Mouse (Mus musculus) G1E (cell line): ENCODE results near the gene Ankle2. TPM values are rescaled to one million over a fixed set of nuclear protein-coding genes. Genes with fewer than 3 reads are reported as not detected.
A peak's percentile ranks its signal among the peaks of the same experiment; 100 is the strongest.

Experiments
- ATAC-seq: 2 replicates; pipeline ENCODE4 v1.8.0; 2016; ENCODE audit warnings: mild to moderate bottlenecking; ENCODE audit not compliant: insufficient number of reproducible peaks, poor library complexity, low FRiP score, severe bottlenecking; ENCODE audit errors: extremely low read depth
- DNase-seq: peaks from one replicate; pipeline ENCODE4 v3.0.0; 2012; ENCODE audit warnings: low spot score
- H3K27me3 ChIP-seq: 2 replicates; pipeline ENCODE4 v1.6.1; 2012; ENCODE audit warnings: mild to moderate bottlenecking, low read length, inconsistent platforms; ENCODE audit not compliant: insufficient read depth
- H3K36me3 ChIP-seq: replicated peaks from 2 replicates; pipeline ENCODE3; 2012; ENCODE audit warnings: mild to moderate bottlenecking, inconsistent platforms
- H3K4me1 ChIP-seq: 2 replicates; pipeline ENCODE4 v1.6.1; 2012; ENCODE audit warnings: low read depth, low read length, inconsistent platforms, mixed read lengths; ENCODE audit not compliant: insufficient read depth
- H3K4me3 ChIP-seq: 2 replicates; pipeline ENCODE4 v1.5.1; 2012; ENCODE audit warnings: low read depth, mild to moderate bottlenecking, inconsistent platforms, low read length, moderate library complexity, mixed read lengths
- H3K9me3 ChIP-seq: replicated peaks from 2 replicates; pipeline ENCODE4 v1.6.1; 2012; ENCODE audit warnings: inconsistent platforms
- CTCF ChIP-seq: IDR thresholded peaks from 2 replicates; pipeline ENCODE4 v1.5.1; 2012; ENCODE audit warnings: low read depth, low read length, inconsistent platforms, mixed read lengths
- GATA1 ChIP-seq: IDR thresholded peaks from 2 replicates; pipeline ENCODE4 v1.6.1; 2012; ENCODE audit warnings: borderline replicate concordance, low read length, inconsistent platforms, mixed read lengths
- GATA2 ChIP-seq: IDR thresholded peaks from 2 replicates; pipeline ENCODE4 v1.6.1; 2012; ENCODE audit warnings: low read depth, low read length, inconsistent platforms, borderline replicate concordance
- POLR2AphosphoS5 ChIP-seq: IDR thresholded peaks from 2 replicates; pipeline ENCODE4 v1.6.1; 2012; ENCODE audit warnings: low read depth, low read length, inconsistent platforms; ENCODE audit not compliant: insufficient replicate concordance
- TAL1 ChIP-seq: conservative IDR thresholded peaks from 2 replicates; pipeline ENCODE4 v1.6.1; 2012; ENCODE audit warnings: low read depth, low read length, inconsistent platforms, mixed read lengths
- polyA plus RNA-seq: library from polyadenylated mRNA; stranded (reverse); fragments of >175 nt; gene quantifications from 2 replicates; pipeline ENCODE4 v1.2.3, GENCODE M21; 2012
- total RNA-seq, 2 experiments: library from RNA; stranded (forward) in 1 of 2; stranded (reverse) in 1 of 2; fragments of 200-1000 nt in 1 of 2; fragments of >200 nt in 1 of 2; fragmentation: Nextera tagmentation in 1 of 2; gene quantifications; 2 replicates each; pipeline ENCODE4 v1.2.3; 2014 to 2017

Ankle2 gene
- total and polyA plus RNA-seq, 3 experiments = 11.7 to 42.6 (median 40.7) TPM

GRCm38 (mm10) chr5:110274846-110275245 lies 44.0 kb downstream of the Ankle2 start:
- H3K27me3 ChIP-seq = no peaks in the 10 kb centered on the region
- H3K9me3 ChIP-seq = no peaks in the 10 kb centered on the region
- peaks cover 44% of the 10 kb centered on the region for H3K36me3 ChIP-seq
- ATAC-seq = no peak
- H3K4me1 ChIP-seq = peaks cover 38% of the 10 kb centered on the region
- peak overlapping the region; percentile 28; the same call in 1 of the 2 replicates for H3K4me3 ChIP-seq
- DNase-seq = no peak
- TF ChIP-seq GATA1 = no peak
- no peak for TF ChIP-seq CTCF
- TF ChIP-seq GATA2 = no peak
- TF ChIP-seq POLR2AphosphoS5 = no peak
- no peak for TF ChIP-seq TAL1

- Histone ChIP-seq H3K4me1 (peaks cover 33% of the 10 kb centered on the region), H3K4me3 (no peak overlapping the region), H3K36me3 (peaks cover 49% of the 10 kb centered on the region), H3K9me3 (no peaks in the 10 kb centered on the region), H3K27me3 (no peaks in the 10 kb centered on the region)
- TF ChIP-seq GATA1 (no peak), GATA2 (no peak), TAL1 (no peak), POLR2AphosphoS5 (no peak)
- DNase-seq (no peak), ATAC-seq (no peak)
Observed at GRCm38 (mm10) chr5:110276391-110276790, 45.6 kb downstream of the Ankle2 start.

DNA sequence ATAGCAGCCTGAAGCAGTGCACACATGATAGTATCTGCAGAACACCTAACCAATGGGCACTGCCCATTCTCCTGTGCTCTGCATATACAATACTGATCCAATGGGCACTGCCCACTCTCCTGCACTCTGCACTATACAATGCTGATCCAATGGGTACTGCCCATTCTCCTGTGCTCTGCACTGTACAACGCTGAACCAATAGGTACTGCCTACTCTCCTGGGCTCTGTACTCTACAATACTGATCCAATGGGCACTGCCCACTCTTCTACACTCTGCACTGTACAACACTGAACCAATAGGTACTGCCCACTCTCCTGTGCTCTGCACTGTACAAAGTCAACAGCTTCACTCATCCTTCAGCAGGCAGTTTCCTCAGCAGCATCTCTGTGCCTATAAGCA lies 46.1 kb downstream of the Ankle2 start:
- peaks cover 49% of the 10 kb centered on the region for H3K36me3 ChIP-seq
- H3K4me1 ChIP-seq = peaks cover 33% of the 10 kb centered on the region
- H3K27me3 ChIP-seq = no peaks in the 10 kb centered on the region
- no peaks in the 10 kb centered on the region for H3K9me3 ChIP-seq
- TF ChIP-seq GATA1 = no peak
- TF ChIP-seq GATA2 = no peak
- TF ChIP-seq POLR2AphosphoS5 = no peak
- TF ChIP-seq CTCF = no peak
- no peak for TF ChIP-seq TAL1
- ATAC-seq (no peak), DNase-seq (no peak)
- no peak overlapping the region for H3K4me3 ChIP-seq

DNA sequence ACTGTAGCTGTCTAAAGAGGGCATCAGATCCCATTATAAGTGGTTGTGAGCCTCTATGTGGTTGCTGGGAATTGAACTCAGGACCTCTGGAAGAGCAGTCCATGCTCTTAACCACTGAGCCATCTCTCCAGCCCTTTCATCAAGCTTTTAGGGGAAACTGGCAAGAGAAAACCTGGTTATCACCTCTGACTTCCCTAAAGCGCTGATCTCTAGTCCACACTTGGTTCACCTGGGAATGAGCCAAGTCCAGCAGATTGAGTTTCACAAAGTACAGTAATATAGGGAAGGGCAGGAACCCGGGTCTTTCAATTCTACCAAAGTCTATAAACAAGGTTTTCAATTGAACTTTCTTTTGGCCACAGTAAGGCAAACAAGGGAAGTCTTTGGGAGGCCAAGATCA lies 51.2 kb downstream of the Ankle2 start:
- ATAC-seq = no peak
- peaks cover 39% of the 10 kb centered on the region for H3K36me3 ChIP-seq
- peaks cover 18% of the 10 kb centered on the region for H3K4me1 ChIP-seq
- no peaks in the 10 kb centered on the region for H3K9me3 ChIP-seq
- H3K4me3 ChIP-seq = no peak overlapping the region
- H3K27me3 ChIP-seq = no peaks in the 10 kb centered on the region
- TF ChIP-seq CTCF (no peak), GATA2 (no peak), GATA1 (no peak), TAL1 (no peak), POLR2AphosphoS5 (no peak)
- DNase-seq = no peak

DNA sequence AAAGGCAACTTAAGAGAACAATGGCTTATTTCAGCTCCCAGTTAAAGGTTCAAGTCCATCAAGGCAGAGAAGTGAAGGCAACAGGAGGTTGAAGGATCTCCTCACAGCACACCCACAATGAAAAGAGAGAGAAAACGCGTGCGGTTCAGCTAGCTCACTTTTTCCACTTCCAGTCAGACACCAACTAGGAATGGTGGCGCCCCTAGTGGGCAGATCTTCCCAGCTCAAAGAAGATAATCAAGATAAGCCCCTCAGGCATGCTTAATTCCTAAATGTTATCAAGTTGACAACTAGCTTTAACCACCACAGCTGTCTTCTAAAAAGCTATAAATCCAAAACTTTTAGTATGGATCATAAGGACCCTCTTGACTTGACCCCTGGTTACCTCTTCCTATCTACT lies 53.7 kb downstream of the Ankle2 start:
- TF ChIP-seq TAL1 (no peak), CTCF (peak; percentile 70)
- Histone ChIP-seq H3K4me1 (peaks cover 38% of the 10 kb centered on the region), H3K4me3 (peak overlapping the region; percentile 86), H3K36me3 (peaks cover 43% of the 10 kb centered on the region), H3K9me3 (no peaks in the 10 kb centered on the region), H3K27me3 (no peaks in the 10 kb centered on the region)
- DNase-seq = peak; percentile 49
- ATAC-seq = peak; percentile 32; the same call in 1 of the 2 replicates

- peak overlapping the region; percentile 86 for H3K4me3 ChIP-seq
- TF ChIP-seq TAL1 = no peak
- no peak for TF ChIP-seq GATA2
- TF ChIP-seq POLR2AphosphoS5 = no peak
- no peak for TF ChIP-seq CTCF
- TF ChIP-seq GATA1 = no peak
- no peak for ATAC-seq
- H3K4me1 ChIP-seq = peaks cover 44% of the 10 kb centered on the region
- no peak for DNase-seq
- no peaks in the 10 kb centered on the region for H3K9me3 ChIP-seq
- H3K27me3 ChIP-seq = no peaks in the 10 kb centered on the region
- peaks cover 48% of the 10 kb centered on the region for H3K36me3 ChIP-seq
Observed at GRCm38 (mm10) chr5:110285156-110285555, 54.4 kb downstream of the Ankle2 start.

DNA sequence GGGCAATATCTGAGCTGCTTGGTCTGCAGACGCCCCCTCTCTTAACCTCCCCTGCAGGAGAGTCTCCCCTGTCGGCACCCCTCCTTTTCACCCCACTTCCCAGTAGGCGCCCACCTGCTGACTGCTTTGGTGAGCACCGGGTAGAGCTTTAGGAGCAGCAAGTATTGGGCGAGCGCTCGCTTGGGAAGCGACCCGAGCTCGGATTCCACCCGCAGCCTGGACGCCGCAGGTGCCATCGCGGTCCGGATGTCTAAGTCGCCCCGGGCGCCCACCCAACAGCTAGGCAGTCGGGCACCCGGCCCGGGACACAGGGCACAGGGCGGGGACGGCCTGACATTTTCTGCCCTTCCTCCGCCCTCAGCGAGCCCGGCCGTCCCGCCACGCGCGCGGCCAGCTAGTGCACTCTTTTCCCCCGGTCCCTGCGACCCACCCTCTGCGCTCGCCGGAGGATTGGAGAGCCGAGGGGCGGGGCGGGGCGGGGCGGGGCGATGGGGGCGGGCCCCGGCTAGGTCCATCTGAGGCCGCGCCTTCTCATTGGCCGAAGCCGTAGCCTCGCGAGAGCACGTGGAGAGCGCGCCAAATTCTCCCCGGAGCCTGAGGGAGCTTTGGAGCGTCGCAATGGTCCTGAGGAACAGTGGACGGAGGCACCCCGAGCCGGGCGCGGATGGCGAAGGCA lies 55.1 kb downstream of the Ankle2 start, which contains the start of the genes Pxmp2 and Pole:
Gene Pxmp2 (minus strand): TSS at position 417 of the 676 bp plus-strand sequence.
Gene Pole (plus strand): TSS at position 537 of the 676 bp plus-strand sequence.
- Histone ChIP-seq H3K27me3 (no peaks in the 10 kb centered on the region), H3K9me3 (no peaks in the 10 kb centered on the region), H3K4me1 (peaks cover 50% of the 10 kb centered on the region), H3K4me3 (peak within 1 kb of the TSS; percentile 86), H3K36me3 (peaks cover 50% of the 10 kb centered on the region)
- peak; percentile 96 for DNase-seq
- TF ChIP-seq GATA2 (no peak), POLR2AphosphoS5 (no peak), GATA1 (no peak), TAL1 (no peak), CTCF (no peak)
- ATAC-seq = peak; percentile 91
